Mouse (Mus musculus) lung, postnatal 0 days (tissue): ENCODE measurements around the gene Gys2. TPM values are rescaled to one million over a fixed set of nuclear protein-coding genes. Genes with fewer than 3 reads are reported as not detected.
A peak's percentile ranks its signal among the peaks of the same experiment; 100 is the strongest.

Source experiments
- ATAC-seq: fragments of 200-750 bp; cut with Nextera tagmentation; 2 replicates; pipeline ENCODE4 v1.8.0; 2017; ENCODE audit warnings: moderate library complexity
- DNase-seq: peaks from one replicate; pipeline ENCODE4 v3.0.0-alpha.2; 2016; ENCODE audit warnings: low spot score
- H3K27ac ChIP-seq: fragments of 300-500 bp; sonication (generic); 2 replicates; pipeline ENCODE4 v1.5.1; 2014; ENCODE audit warnings: antibody characterized with exemption, mild to moderate bottlenecking, low read length, mixed read lengths
- H3K27me3 ChIP-seq: fragments of 300-500 bp; sonication (generic); replicated peaks from 2 replicates; pipeline ENCODE4 v1.6.1; 2014; ENCODE audit warnings: low read length, mixed read lengths; ENCODE audit not compliant: insufficient read depth
- H3K36me3 ChIP-seq: fragments of 300-500 bp; sonication (generic); 2 replicates; pipeline ENCODE4 v1.6.1; 2014; ENCODE audit warnings: low read length, mixed read lengths; ENCODE audit not compliant: insufficient read depth
- H3K4me1 ChIP-seq: fragments of 300-500 bp; sonication (generic); 2 replicates; pipeline ENCODE4 v1.6.1; 2014; ENCODE audit warnings: antibody characterized with exemption, low read depth, low read length, mixed read lengths; ENCODE audit not compliant: insufficient read depth
- H3K4me2 ChIP-seq: fragments of 300-500 bp; sonication (generic); replicated peaks from 2 replicates; pipeline ENCODE4 v1.6.1; 2014; ENCODE audit warnings: low read depth, mild to moderate bottlenecking, low read length, moderate library complexity, mixed read lengths
- H3K4me3 ChIP-seq: fragments of 300-500 bp; sonication (generic); 2 replicates; pipeline ENCODE4 v1.5.1; 2014; ENCODE audit warnings: low read depth, low read length
- H3K9ac ChIP-seq: fragments of 300-500 bp; sonication (generic); replicated peaks from 2 replicates; pipeline ENCODE4 v1.6.1; 2014; ENCODE audit warnings: low read depth, mild to moderate bottlenecking
- H3K9me3 ChIP-seq: fragments of 300-500 bp; sonication (generic); 2 replicates; pipeline ENCODE4 v1.6.1; 2016; ENCODE audit warnings: low read length, mixed read lengths
- CTCF ChIP-seq: IDR thresholded peaks from 2 replicates; pipeline ENCODE4 v1.5.1; 2016; ENCODE audit warnings: antibody characterized with exemption, mild to moderate bottlenecking
- EP300 ChIP-seq: IDR thresholded peaks from 2 replicates; pipeline ENCODE4 v1.6.1; 2016; ENCODE audit warnings: antibody characterized with exemption, mild to moderate bottlenecking, control low read depth
- WGBS: fragments of 180-500 bp; shearing (Covaris S2); extraction: QIAGEN DNeasy Blood & Tissue Kit; methylation state at CpG from one replicate; pipeline ENCODE4 v1.1.7; 2014; 5-methylcytosine and 5-hydroxymethylcytosine counted together
- polyA plus RNA-seq: library from polyadenylated mRNA; unstranded; fragments of >200 nt; fragmentation: Nextera tagmentation; extraction: Ambion mirVana; gene quantifications from 2 replicates; pipeline ENCODE4 v1.2.1, GENCODE M21; 2015

The Gys2 gene
- polyA plus RNA-seq, 1 experiment from 2014 or later, result not detected

- H3K9me3 ChIP-seq, result no peaks in the 10 kb centered on the region
- H3K36me3 ChIP-seq, result no peaks in the 10 kb centered on the region
- TF ChIP-seq EP300, result peak; percentile 43; the same call in 1 of the 2 replicates
- no peak for TF ChIP-seq CTCF
- no peak overlapping the region for H3K4me2 ChIP-seq
- 27% methylated on average over 12 of the region's 12 CpGs for WGBS
- no peak overlapping the region for H3K27ac ChIP-seq
- H3K4me1 ChIP-seq, result peaks cover 10% of the 10 kb centered on the region; the same call in 1 of the 2 replicates
- ATAC-seq (peak; percentile 35; the same call in 1 of the 2 replicates), DNase-seq (peak; percentile 63)
- no peak overlapping the region for H3K9ac ChIP-seq
- no peaks in the 10 kb centered on the region for H3K27me3 ChIP-seq
- H3K4me3 ChIP-seq, result no peak overlapping the region
These were observed 38.7 kb upstream of the Gys2 start for GRCm38 (mm10) chr6:142511516-142512135.

GRCm38 (mm10) chr6:142508663-142509062 lies 35.8 kb upstream of the Gys2 start:
- Histone ChIP-seq H3K36me3 (no peaks in the 10 kb centered on the region), H3K9me3 (no peaks in the 10 kb centered on the region), H3K4me3 (no peak overlapping the region), H3K27ac (peak overlapping the region; percentile 32; the same call in 1 of the 2 replicates), H3K27me3 (no peaks in the 10 kb centered on the region), H3K4me1 (peaks cover 10% of the 10 kb centered on the region; the same call in 1 of the 2 replicates), H3K4me2 (no peak overlapping the region), H3K9ac (no peak overlapping the region)
- WGBS, result 31% methylated on average over 4 of the region's 4 CpGs
- TF ChIP-seq CTCF (no peak), EP300 (peak; percentile 54; the same call in 1 of the 2 replicates)
- ATAC-seq (no peak), DNase-seq (peak; percentile 69)

- H3K4me1 ChIP-seq, result peaks cover 10% of the 10 kb centered on the region; the same call in 1 of the 2 replicates
- TF ChIP-seq EP300, result no peak
- TF ChIP-seq CTCF, result no peak
- ATAC-seq (peak; percentile 97), DNase-seq (peak; percentile 97)
- peak within 1 kb of the TSS; percentile 32; the same call in 1 of the 2 replicates for H3K27ac ChIP-seq
- H3K9me3 ChIP-seq, result no peaks in the 10 kb centered on the region
- peak within 1 kb of the TSS; percentile 46 for H3K4me3 ChIP-seq
- H3K9ac ChIP-seq, result no peak within 1 kb of the TSS
- no peaks in the 10 kb centered on the region for H3K36me3 ChIP-seq
- no peaks in the 10 kb centered on the region for H3K27me3 ChIP-seq
- H3K4me2 ChIP-seq, result peak within 1 kb of the TSS; percentile 75
- WGBS, result under 1% methylated on average over 17 of the region's 19 CpGs
These were observed 34.9 kb upstream of the Gys2 start, which contains the start of gene Ldhb for GRCm38 (mm10) chr6:142507785-142508162. Ldhb (minus strand) TSS chr6:142507957.

GRCm38 (mm10) chr6:142507033-142507784 lies 34.3 kb upstream of the Gys2 start:
- no peaks in the 10 kb centered on the region for H3K36me3 ChIP-seq
- H3K9me3 ChIP-seq, result no peaks in the 10 kb centered on the region
- H3K4me3 ChIP-seq, result peak overlapping the region; percentile 46
- TF ChIP-seq CTCF, result no peak
- TF ChIP-seq EP300, result no peak
- no peaks in the 10 kb centered on the region for H3K27me3 ChIP-seq
- 2% methylated on average over 30 of the region's 30 CpGs for WGBS
- peaks cover 10% of the 10 kb centered on the region; the same call in 1 of the 2 replicates for H3K4me1 ChIP-seq
- ATAC-seq (peak; percentile 17), DNase-seq (no peak)
- no peak overlapping the region for H3K9ac ChIP-seq
- H3K4me2 ChIP-seq, result peak overlapping the region; percentile 75
- H3K27ac ChIP-seq, result peak overlapping the region; percentile 32; the same call in 1 of the 2 replicates

- Histone ChIP-seq H3K9ac (no peak overlapping the region), H3K4me3 (peak overlapping the region; percentile 46), H3K4me1 (peaks cover 10% of the 10 kb centered on the region; the same call in 1 of the 2 replicates), H3K36me3 (no peaks in the 10 kb centered on the region), H3K4me2 (peak overlapping the region; percentile 75), H3K27me3 (no peaks in the 10 kb centered on the region), H3K27ac (no peak overlapping the region), H3K9me3 (no peaks in the 10 kb centered on the region)
- ATAC-seq (no peak), DNase-seq (no peak)
- 15% methylated on average over 10 of the region's 10 CpGs for WGBS
- no peak for TF ChIP-seq CTCF
- no peak for TF ChIP-seq EP300
These were observed 33.6 kb upstream of the Gys2 start for GRCm38 (mm10) chr6:142506338-142507032.

- no peaks in the 10 kb centered on the region for H3K9me3 ChIP-seq
- DNase-seq (no peak), ATAC-seq (no peak)
- peaks cover 10% of the 10 kb centered on the region; the same call in 1 of the 2 replicates for H3K4me1 ChIP-seq
- no peak overlapping the region for H3K27ac ChIP-seq
- no peak overlapping the region for H3K9ac ChIP-seq
- no peak for TF ChIP-seq CTCF
- WGBS, result 71% methylated on average over 8 of the region's 8 CpGs
- no peak overlapping the region for H3K4me2 ChIP-seq
- H3K27me3 ChIP-seq, result no peaks in the 10 kb centered on the region
- no peaks in the 10 kb centered on the region for H3K36me3 ChIP-seq
- no peak overlapping the region for H3K4me3 ChIP-seq
These were observed 30.7 kb upstream of the Gys2 start for GRCm38 (mm10) chr6:142503601-142504000.
